Mouse (Mus musculus) heart, adult 8-10 months (tissue): ENCODE data around the gene Cpne5. TPM values are rescaled to one million over a fixed set of nuclear protein-coding genes. Genes with fewer than 3 reads are reported as not detected.
A peak's percentile ranks its signal among the peaks of the same experiment; 100 is the strongest.

Experiments used
- DNase-seq: peaks from one replicate; pipeline ENCODE4 v3.0.0; 2022; ENCODE audit warnings: low spot score
- total RNA-seq, 4 experiments: library from RNA; stranded (reverse); gene quantifications; 2 replicates each; pipeline ENCODE4 v1.2.4; 2022

The Cpne5 gene
- total RNA-seq, 4 experiments from 2014 or later = 3.2 to 9.5 (median 4.4) TPM

GRCm38 (mm10) chr17:29210037-29210436, 27.9 kb downstream of the Cpne5 start:
- no peak for DNase-seq

GRCm38 (mm10) chr17:29206052-29206451, 31.9 kb downstream of the Cpne5 start:
- peak; percentile 3 for DNase-seq

- DNase-seq = no peak
These were observed 35.4 kb downstream of the Cpne5 start for GRCm38 (mm10) chr17:29202604-29203003.

- DNase-seq = no peak
These were observed 38.1 kb downstream of the Cpne5 start for GRCm38 (mm10) chr17:29199821-29200220.

- DNase-seq = no peak
These were observed 38.7 kb downstream of the Cpne5 start for GRCm38 (mm10) chr17:29199151-29199800.

GRCm38 (mm10) chr17:29195579-29195978, 42.4 kb downstream of the Cpne5 start:
- DNase-seq = no peak

- no peak for DNase-seq
These were observed 49.0 kb downstream of the Cpne5 start for GRCm38 (mm10) chr17:29188989-29189388.

- no peak for DNase-seq
These were observed 50.7 kb downstream of the Cpne5 start for GRCm38 (mm10) chr17:29186989-29187859.

- DNase-seq = no peak
These were observed 52.5 kb downstream of the Cpne5 start for GRCm38 (mm10) chr17:29185376-29186046.

GRCm38 (mm10) chr17:29183162-29183561, 54.8 kb downstream of the Cpne5 start:
- no peak for DNase-seq

GRCm38 (mm10) chr17:29181751-29182150, 56.2 kb downstream of the Cpne5 start:
- no peak for DNase-seq

GRCm38 (mm10) chr17:29180406-29181127, 57.4 kb downstream of the Cpne5 start:
- DNase-seq = no peak

GRCm38 (mm10) chr17:29179917-29180316, 58.0 kb downstream of the Cpne5 start:
- no peak for DNase-seq

- DNase-seq = no peak
These were observed 59.4 kb downstream of the Cpne5 start for GRCm38 (mm10) chr17:29178503-29179059.

GRCm38 (mm10) chr17:29176391-29177267, 61.3 kb downstream of the Cpne5 start:
- peak; percentile 43 for DNase-seq

- DNase-seq = no peak
These were observed 62.3 kb downstream of the Cpne5 start for GRCm38 (mm10) chr17:29175693-29176092.

- no peak for DNase-seq
These were observed 64.8 kb downstream of the Cpne5 start for GRCm38 (mm10) chr17:29173165-29173564.

GRCm38 (mm10) chr17:29172062-29172461, 65.9 kb downstream of the Cpne5 start:
- no peak for DNase-seq

GRCm38 (mm10) chr17:29171001-29171772, 66.8 kb downstream of the Cpne5 start:
- peak; percentile 81 for DNase-seq
